Mouse (Mus musculus) megakaryocyte, embryonic 14.5 days (primary cell): Measurements from ENCODE around the gene Sos2.

Source experiments
- FLI1 ChIP-seq: IDR thresholded peaks from 2 replicates; pipeline ENCODE4 v1.6.1; 2012; ENCODE audit warnings: low read length, inconsistent platforms, mixed read lengths
- GATA1 ChIP-seq: IDR thresholded peaks from 3 replicates; pipeline ENCODE4 v1.6.1; 2012; ENCODE audit warnings: mixed read lengths, low read length, inconsistent platforms, borderline replicate concordance

- no peak for TF ChIP-seq GATA1
- no peak for TF ChIP-seq FLI1
Measured at GRCm38 (mm10) chr12:69582613-69583269, 98.9 kb downstream of the Sos2 start, which contains the start of gene Vcpkmt.
